Mouse (Mus musculus) C2C12 (cell line): ENCODE data around the gene Ccdc34.

ENCODE experiments used
- CTCF ChIP-seq: IDR thresholded peaks from one replicate; pipeline ENCODE4 v1.5.1; 2011; ENCODE audit not compliant: control insufficient read depth, insufficient read depth, insufficient read length
- MAX ChIP-seq: IDR thresholded peaks from one replicate; pipeline ENCODE4 v1.6.1; 2011; ENCODE audit warnings: mild to moderate bottlenecking, control low read depth
- MYOD1 ChIP-seq: IDR thresholded peaks from one replicate; pipeline ENCODE4 v1.6.1; 2011; ENCODE audit warnings: low read depth; ENCODE audit not compliant: control insufficient read depth, insufficient read length
- MYOG ChIP-seq: IDR thresholded peaks from one replicate; pipeline ENCODE4 v1.6.1; 2011; ENCODE audit not compliant: control insufficient read depth, insufficient read length; ENCODE audit errors: extremely low read depth

DNA sequence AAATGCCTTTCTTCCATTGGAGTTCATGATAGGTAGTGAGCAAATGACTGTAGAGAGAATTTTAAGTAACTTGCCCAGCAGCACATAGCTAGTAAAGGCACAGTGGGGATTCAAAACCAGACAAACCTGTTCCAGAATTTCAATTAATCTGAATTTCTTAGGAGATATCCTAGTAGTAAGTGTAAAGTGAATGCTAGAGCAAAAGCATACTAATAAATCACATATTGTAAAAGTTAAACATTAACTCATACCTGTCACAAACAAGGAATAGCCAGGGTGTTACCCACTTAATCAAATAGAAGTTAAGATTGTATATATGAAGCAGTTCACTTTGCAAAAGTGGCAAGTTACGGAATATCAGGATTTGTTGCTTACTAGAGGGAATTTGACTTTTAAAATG, 25.9 kb upstream of the Ccdc34 start:
- TF ChIP-seq CTCF (no peak), MYOG (no peak), MYOD1 (no peak), MAX (no peak)
